Mouse (Mus musculus) mesoderm, embryonic 11.5 days (tissue): ENCODE measurements around the gene Gjb5.

Experiments
- DNase-seq: peaks from one replicate; pipeline ENCODE4 v3.0.0-alpha.2; 2012; ENCODE audit warnings: low read depth, low spot score

Gjb5 gene

DNA sequence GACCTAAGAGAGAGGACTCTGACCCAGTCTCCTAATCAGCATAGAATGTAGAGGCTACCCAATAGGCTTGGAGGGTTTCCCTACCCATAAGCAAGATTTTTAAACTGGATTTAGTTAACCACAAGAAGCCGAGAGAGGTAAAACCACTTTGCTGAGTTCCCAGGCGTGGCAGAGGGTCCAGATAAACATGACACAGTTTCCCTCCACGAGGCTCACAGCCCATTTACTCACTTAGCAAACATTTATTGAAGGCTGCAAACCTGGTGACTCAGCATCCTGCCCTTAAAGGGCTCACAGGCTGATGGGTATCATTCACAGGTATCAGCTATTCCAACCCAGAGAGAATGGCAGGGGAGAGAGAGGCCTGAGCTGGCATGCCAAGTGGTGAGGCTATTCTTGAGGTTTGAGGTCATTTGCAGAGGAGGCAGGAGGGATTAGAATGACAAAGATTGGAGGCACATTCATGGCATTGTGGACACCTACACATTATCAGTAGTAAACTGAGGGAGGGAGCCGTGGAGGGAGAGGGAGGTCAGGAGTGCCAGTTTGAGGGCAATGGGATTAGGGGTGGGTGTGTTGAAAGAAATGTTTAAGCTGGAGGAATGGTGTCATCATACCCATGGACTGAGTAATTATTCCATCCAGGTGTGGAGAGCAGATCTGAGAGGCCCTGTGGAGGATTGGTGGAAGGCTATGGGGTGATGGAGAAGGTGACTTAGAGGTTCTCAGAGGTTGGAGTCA, 8.3 kb downstream of the Gjb5 start:
- DNase-seq: no peak

DNA sequence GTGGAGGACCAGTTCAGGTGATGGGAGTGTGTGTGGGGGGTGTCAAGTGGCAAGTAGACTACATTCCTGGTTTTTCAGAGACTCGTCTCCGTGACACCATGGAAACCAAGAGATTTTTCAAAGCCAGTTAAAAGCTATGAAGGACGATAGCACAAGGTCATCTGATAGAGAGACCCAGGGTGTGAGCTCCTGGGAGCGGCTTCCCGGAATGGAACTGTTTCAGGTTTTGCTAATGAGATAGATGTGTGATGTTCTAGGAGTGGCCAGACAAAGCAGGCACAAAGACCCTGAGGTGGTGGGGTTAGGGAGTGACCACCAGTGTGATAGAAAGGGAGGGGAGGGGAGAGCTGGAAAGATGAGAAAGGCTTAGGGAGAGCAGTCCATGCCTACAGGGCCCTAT, 13.0 kb downstream of the Gjb5 start:
- no peak for DNase-seq

DNA sequence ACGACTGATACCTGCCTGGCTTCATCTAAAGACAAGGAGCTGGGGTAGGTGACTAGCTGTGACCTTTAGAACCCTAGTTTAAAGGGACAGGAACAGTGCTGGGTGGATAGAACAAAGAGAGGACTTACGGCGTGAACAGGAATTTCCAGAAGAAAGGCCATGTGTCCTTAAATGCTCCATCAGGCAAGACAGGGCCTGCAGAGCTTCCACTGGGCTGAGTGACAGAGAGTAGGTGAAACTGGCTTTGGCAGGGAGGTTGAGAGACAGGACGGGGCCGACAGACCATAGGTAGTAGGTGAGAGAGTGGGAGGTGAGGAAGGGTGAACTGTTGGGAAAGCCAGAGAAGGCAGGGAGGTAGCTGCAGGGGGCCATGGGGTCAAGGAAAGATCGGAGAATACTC, 16.6 kb downstream of the Gjb5 start:
- no peak for DNase-seq

DNA sequence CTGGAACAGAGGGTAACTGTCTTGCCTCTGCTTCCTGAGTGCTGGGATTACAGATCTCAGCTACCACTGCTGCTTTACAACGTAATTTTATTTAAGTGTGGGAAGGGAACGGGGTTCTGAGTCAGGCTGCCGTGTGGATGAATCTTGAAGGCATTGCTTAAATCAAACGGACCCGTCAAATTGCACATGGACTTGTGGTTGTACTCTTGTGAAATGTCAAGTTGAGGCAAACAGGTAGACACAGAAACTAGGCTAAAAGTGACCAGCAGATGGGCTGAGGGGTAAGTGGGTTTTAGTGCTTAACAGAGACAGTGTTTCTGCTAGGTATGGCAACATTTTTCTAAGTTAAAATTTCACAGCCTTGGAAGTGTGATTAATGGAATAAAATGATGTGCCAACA, 20.3 kb downstream of the Gjb5 start:
- no peak for DNase-seq

DNA sequence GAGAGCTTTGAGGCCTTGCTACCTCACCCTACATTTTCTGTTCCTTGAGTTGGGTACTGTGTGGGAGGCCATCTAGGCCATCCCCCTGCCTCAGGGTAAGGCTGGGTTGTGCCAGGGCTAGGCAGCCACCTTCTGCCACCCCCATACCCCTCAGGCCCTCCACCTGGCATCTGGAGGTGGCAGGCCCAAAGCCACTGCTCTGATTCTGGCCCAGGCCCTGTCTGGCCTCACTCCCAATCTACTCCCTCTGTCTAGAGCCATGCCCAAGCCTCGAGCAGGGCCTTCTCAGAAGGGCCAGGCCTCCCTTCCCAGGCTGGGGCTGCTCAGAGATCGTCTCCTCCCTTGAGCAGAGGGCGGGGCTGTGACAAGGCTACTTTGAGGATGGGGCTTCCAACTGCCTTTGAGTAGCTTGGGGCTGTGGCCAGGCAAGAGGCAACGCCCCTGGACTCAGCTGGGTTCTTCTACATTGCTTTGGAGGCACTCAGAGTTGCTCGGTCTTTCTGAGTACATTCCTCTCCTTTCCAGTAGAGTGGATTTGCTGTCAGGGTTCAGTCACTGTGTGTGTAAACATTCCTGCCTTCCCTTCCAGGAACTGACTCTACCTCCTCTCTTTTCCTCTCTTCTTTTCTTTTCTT, 23.0 kb downstream of the Gjb5 start:
- DNase-seq: no peak

DNA sequence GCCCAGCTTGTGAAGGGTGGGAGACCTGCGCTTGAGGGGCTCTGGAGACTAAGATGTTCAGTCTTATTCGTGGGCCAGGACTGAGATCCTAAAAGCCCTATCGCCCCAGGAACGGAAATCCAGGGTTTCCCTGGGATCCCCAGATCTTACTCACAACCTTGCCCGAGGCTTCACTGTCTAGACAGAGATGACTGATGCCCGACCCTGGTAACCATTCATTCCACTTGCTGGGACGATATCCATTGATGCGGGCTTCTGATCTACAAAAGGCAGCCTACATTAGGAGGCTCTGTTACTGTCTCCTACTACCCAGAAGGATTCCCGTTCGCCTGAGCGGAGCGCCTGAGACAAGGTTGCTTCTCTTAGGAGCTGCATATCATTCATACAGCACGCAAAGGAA, 26.8 kb downstream of the Gjb5 start:
- DNase-seq: peak; percentile 26

DNA sequence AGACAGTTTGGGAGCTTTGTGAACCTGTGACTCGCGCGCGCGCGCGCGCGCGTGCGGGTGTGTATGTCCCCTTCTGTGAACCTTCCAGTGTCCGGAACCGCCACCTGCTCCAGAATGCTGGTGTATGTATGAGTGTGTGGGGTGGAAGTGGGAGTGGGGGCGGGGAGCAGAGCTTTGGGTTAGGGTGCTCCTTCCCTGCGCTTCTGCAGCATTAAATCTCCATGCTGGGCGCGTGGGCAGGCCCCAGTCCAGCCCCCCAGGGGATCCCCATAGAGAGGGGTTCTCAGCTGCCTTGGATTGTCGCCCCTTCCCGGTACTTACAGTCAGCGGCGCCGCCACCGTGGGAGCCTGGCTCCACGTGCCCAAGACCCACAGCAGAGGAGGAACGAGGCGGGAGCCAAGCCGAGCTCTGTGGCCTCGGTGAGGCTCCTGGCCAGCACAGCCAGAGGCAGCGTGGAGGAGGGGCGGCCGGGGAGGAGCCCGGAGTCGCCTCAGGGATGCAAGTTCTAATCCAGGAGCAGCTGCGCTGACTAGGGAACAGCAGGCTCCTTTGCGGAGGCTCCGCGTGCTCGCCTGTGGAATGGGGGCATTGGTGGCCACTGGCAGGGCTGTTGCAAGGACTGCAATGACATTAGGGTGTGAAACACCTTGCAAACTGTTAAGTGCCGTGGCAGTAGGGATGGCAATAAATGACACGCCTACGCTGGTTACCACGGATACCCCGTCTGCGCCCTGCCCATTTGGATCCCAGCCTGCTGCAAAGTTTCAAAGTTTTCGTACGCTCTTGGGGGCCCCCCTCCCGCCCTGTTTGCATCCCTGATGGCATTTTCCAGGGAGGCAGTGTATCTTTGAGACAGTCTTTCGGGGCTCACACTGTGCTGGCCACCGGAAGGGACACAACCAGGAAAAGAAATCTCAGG, 27.5 kb downstream of the Gjb5 start, which contains the start of gene Gjb3:
Gene Gjb3, minus strand, starts transcription at position 664 of the 920 bp plus-strand sequence.
- DNase-seq: peak; percentile 30

DNA sequence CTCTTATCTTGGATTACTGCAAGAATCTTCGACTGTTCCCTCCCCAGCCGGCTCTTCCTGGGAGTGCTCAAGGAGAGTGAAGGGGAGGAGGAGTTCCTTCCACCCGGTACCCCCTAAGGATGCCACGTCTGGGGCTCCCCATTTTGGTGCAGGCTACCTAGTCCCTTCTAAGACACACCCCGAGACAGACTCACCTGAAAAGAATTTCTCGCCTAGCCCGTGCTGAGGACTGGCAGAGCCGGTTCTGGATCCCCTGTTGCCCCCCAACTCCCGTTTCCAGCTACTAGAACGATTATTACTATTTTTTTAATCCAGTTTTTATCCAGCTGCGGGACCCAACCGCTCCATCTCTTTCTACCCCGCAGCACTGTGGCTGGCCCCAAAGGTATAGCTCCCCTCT, 28.2 kb downstream of the Gjb5 start:
- DNase-seq: no peak

DNA sequence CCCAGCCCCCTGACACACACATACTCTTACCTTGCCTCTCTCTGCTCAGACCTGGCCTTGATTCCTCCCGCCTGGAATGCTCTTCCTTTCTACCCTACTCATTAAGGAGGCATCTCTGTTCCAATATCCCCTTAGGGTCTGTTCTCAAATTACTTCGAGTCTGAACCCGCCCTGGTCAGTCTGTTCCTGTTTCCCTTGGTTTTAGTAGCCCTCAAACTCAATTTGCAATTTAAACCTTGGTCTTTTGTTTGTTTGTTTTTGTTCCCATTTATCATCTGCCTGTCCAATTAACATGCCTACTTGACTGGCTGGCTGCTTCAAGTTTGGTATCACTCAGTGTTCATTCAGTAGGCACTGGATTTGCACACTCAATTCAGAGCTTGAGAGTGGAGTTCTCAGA, 28.9 kb downstream of the Gjb5 start:
- DNase-seq: no peak

DNA sequence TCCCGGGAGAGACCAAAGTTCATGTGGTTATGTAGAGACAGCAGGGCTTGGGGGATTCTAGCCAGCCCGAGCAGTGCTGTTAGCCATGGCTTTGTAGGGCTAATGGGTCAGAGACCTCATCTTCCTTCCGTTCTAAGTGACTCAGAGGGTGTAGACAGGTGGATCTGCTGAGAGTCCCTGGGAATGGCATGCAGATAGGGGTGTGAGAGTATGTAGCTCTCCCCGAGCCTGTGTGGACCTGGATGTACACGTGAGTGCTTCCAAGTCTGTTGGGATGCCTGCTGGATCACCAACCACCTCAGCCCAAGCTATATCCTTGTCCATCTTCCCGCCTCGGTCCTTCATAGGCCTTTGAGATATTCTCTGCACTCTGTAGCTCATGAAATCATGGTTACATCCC, 29.6 kb downstream of the Gjb5 start:
- no peak for DNase-seq

DNA sequence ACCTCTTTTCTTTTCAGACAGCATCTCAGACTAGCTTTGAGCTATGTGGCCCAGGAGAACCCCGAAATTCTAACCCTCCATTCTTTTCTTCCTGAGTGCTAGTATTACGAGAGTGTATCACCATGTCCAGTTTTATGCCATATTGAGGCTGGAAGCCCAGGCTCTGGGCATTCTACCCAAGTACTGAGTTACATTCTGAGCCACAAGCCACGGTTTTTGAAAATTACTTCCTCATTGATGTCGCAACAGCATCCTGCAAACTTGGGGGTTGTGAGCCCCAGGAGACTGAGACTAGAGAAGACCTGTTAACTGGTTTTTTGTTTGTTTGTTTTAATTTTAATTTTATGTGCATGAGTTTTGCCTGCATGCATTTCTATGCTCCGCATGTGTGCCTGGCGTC, 30.2 kb downstream of the Gjb5 start:
- no peak for DNase-seq

DNA sequence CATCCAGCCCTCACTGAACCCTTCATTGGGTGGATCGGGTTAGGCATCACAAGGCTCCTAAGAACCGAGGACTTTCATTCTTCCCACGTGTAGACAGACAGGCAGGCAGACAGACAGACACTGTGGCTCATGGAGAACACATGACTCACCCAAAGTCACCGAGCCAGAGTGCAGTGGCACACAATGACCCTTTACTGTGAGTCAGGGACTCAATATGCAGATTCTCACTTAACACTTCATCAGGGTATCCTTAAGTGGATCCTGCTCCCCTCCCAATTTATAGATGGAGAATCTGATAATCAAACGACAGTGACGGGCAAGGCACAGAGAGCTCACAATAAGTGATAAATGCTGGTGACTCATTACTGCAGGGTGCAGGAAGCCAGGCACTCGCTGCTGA, 30.7 kb downstream of the Gjb5 start:
- no peak for DNase-seq

DNA sequence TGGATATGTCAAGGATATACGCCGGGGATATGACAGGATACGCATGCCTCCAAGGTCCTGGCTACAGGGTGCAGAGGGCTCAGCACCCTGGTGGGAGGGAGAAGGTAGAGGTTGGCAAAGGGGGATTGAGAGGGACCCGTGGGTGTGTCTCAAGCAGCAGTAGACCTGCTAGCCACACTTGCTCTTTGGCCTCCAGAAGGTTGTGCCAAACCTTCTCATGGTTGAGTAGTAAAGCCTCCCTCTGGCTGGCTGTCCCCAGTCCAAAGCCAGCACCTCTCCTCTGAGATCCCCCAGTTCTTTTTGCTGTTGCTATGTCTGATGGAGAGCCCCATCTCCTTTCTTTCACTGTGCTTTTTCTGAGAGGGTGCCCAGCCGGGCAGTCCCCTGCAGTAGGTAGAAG, 32.7 kb downstream of the Gjb5 start:
- no peak for DNase-seq

DNA sequence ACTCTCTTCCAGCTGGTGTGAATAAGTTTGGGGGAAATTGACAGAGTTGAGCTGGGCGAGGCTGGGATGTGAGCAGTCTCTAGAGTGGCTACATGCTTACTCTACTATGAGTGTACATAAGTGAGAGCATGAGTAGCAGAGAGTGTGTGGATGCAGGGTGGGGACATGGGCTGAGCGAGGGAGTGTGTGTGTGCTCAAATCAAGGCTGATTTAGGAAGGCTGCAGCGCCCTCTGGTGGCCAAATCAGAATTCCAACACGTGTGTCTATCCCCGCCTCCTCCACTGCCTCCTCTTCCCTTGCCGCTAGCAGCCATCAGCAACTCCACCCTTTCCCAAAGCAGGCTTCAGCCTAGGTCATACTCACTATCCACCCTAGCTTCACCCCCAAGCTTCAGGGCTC, 33.2 kb downstream of the Gjb5 start:
- DNase-seq: peak; percentile 87

DNA sequence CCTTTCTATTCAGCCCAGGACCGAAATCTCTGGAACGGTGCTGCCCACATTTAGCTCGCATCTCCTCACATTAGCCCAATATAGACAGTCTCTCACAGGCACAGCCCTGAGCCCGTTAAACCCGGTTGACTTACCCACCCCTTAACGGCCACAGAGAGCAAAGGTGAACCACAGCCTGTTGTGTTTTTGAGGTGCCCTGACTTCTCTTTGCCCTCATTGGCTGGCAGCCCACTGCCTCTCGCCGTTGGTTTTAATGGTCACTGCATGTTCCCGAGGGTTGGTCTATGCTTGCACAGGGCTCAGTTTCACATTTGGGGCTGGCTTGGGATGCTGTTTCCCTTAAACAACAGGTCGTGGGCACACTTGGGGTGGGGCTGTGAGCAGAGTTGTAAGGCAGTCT, 33.7 kb downstream of the Gjb5 start:
- no peak for DNase-seq

DNA sequence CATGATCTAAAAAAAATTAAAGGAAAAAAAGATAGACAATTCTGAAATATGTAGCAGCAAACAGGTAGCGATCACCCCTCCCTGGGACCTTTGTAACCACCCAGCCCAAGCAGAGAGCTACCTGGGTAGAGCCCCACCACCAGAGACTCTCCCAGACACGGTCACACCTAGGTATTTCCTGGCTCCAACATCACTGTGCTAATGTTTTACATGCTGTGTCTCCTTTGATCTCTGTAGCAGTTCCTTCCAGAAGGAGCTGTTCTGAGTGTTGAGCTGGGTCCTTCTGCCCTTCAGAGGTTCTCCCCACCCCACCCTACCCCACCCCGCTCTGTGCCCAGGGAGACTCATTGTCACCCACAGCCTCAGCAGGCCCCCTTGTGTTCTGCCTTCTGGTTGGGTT, 34.3 kb downstream of the Gjb5 start:
- DNase-seq: no peak

DNA sequence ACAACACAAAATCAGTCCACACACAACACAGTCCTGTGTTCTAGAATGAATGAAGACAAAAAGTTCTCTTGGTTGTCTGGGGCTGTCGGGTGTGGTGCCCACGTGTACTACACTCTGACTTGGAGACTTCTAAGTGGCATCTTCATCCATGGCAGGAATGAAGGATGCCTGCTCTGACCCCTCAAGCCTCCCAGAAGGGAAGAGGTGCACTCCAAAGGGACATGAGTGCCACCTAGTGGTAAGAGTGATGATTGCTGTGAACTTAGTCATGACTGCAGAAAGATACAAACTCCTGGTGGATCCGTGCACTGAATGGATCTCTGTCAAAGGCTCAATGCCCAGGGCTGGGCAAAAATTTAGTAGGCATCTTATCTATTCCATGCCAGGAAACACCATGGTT, 38.4 kb downstream of the Gjb5 start:
- peak; percentile 86 for DNase-seq

DNA sequence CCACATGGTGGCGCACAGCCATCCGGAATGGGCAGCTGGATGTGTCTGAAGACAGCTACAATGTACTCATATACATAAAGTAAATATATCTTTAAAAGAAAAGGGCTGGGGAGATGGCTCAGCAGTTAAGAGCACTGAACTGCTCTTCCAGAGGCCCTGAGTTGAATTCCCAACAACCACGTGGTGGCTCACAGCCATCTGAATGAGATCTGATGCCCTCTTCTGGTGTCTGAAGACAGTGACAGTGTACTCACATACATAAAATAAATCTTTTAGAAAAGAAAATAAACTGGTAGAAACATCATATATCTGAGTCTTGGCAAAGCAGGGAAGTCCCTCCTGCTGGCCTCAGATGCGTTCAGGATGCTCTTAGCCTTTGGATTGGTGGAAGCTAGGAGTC, 40.8 kb downstream of the Gjb5 start:
- DNase-seq: no peak

DNA sequence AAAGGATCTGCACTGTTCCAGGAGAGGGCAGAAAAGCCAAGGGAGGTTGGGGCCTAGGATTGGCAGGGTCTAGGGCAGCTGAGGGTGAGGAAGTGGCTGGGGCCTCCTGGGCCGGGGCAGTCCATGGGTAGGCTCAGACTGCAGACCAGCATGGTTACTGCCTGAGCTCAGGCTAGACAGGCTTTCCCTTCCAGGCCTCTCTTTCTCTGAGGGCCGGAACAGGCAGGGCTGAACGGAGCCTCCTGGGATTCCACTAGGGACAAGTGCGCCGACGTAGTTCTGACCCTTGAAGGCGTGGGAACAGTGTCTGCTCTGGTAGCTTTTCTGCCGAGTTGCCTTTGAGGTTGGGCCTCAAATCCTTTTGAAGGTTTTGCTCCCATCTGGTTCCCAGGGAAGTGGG, 42.2 kb downstream of the Gjb5 start:
- DNase-seq: no peak

DNA sequence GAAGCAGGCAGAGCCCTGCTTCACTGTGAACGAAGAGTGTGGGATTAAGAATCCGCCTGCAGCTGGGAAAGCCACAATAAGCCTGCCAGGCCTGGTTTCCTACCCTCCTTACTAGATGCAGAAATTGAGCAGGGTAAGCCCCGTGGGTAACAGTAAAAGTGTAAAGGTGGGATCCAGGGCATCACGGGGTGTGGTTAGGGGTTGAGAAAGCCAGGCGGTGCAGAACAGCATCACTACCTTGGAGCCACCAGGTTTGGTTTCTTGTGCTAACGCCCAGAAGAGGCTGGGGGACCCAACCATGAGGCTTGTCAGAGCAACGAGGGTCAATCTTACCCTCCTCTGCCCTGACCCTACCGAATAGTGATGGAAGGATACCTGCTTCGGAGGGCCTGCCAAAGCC, 43.4 kb downstream of the Gjb5 start:
- DNase-seq: no peak

DNA sequence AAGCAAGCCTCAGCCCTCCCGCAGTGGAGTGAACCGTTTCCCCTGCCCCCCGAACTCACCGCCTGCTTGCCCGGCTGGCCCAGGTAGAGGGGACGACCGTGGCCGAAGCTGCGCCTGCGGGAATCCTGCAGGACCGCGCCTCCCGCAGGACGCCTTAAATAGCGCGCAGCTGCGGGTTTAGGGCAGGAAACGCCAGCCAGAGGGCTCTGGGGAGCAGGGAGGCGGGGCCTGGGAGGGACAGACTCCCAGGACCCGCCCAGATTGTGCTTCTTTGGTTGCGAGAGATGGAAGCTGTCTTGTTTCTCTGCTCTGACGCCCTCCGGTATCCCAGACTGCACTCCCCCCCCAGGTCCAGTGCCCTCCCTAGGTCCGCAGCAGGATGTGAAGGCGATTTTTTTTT, 44.1 kb downstream of the Gjb5 start, which contains the start of gene Gja4:
Gene Gja4, minus strand, starts transcription at position 179 of the 400 bp plus-strand sequence.
- DNase-seq: peak; percentile 80

DNA sequence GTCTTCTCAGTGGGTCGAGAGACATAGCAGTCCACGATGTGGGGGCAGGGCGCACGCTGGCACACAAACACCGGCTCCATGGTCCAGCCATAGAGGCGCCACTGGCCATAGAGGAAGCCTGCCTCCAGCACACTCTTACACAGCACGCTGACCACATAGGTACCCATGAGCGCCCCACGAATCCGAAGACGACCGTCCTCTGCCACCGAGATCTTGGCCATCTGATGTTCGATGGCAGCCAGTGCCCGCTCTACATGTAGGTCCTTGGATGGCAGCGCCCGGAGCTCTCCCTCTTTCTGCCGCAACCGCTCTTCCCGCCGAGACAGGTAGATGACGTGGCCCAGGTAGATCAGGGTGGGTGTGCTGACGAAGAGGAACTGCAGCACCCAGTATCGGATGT, 45.6 kb downstream of the Gjb5 start:
- no peak for DNase-seq
